Mouse (Mus musculus) heart, embryonic 11.5 days (tissue): ENCODE data around the gene Bcl9. TPM values are rescaled to one million over a fixed set of nuclear protein-coding genes. Genes with fewer than 3 reads are reported as not detected.

Experiments
- ATAC-seq: fragments of 200-750 bp; cut with Nextera tagmentation; replicated peaks from 2 replicates; pipeline ENCODE4 v1.8.0; 2017; ENCODE audit warnings: moderate library complexity; ENCODE audit not compliant: insufficient number of reproducible peaks, low FRiP score, low TSS enrichment
- H3K27ac ChIP-seq: fragments of 300-500 bp; sonication (generic); 2 replicates; pipeline ENCODE4 v1.5.1; 2014; ENCODE audit warnings: mild to moderate bottlenecking, low read depth, low read length
- H3K27me3 ChIP-seq: fragments of 300-500 bp; sonication (generic); 2 replicates; pipeline ENCODE4 v1.6.1; 2014; ENCODE audit warnings: mild to moderate bottlenecking, low read length, mixed read lengths; ENCODE audit not compliant: control insufficient read depth, insufficient read depth
- H3K36me3 ChIP-seq: fragments of 300-500 bp; sonication (generic); 2 replicates; pipeline ENCODE4 v1.6.1; 2014; ENCODE audit warnings: mild to moderate bottlenecking, low read length, moderate library complexity, mixed read lengths; ENCODE audit not compliant: control insufficient read depth, insufficient read depth
- H3K4me1 ChIP-seq: fragments of 300-500 bp; sonication (generic); 2 replicates; pipeline ENCODE4 v1.6.1; 2014; ENCODE audit warnings: low read length; ENCODE audit not compliant: control insufficient read depth, insufficient read depth
- H3K4me2 ChIP-seq: fragments of 300-500 bp; sonication (generic); 2 replicates; pipeline ENCODE4 v1.6.1; 2014; ENCODE audit warnings: mild to moderate bottlenecking, moderate library complexity
- H3K4me3 ChIP-seq: fragments of 300-500 bp; sonication (generic); 2 replicates; pipeline ENCODE4 v1.5.1; 2014; ENCODE audit warnings: low read depth, low read length
- H3K9ac ChIP-seq: fragments of 300-500 bp; sonication (generic); 2 replicates; pipeline ENCODE4 v1.6.1; 2014; ENCODE audit warnings: mild to moderate bottlenecking, low read depth, low read length, moderate library complexity
- H3K9me3 ChIP-seq: fragments of 300-500 bp; sonication (generic); replicated peaks from 2 replicates; pipeline ENCODE4 v1.6.1; 2016; ENCODE audit warnings: low read length; ENCODE audit not compliant: control insufficient read depth
- WGBS: fragments of 180-500 bp; shearing (Covaris S2); extraction: QIAGEN DNeasy Blood & Tissue Kit; methylation state at CpG from one replicate; pipeline ENCODE4 v1.1.7; 2014; ENCODE audit not compliant: insufficient replicate concordance; 5-methylcytosine and 5-hydroxymethylcytosine counted together
- polyA plus RNA-seq: library from polyadenylated mRNA; unstranded; fragments of >200 nt; fragmentation: Nextera tagmentation; extraction: Ambion mirVana; gene quantifications from 2 replicates; pipeline ENCODE4 v1.2.1, GENCODE M21; 2014

Gene Bcl9
- polyA plus RNA-seq, 1 experiment from 2014 or later, result 40.8 TPM

- ATAC-seq, result no peak
- Histone ChIP-seq H3K9me3 (no peaks in the 10 kb centered on the region), H3K9ac (no peak overlapping the region), H3K36me3 (peaks cover 23% of the 10 kb centered on the region), H3K27me3 (no peaks in the 10 kb centered on the region), H3K27ac (no peak overlapping the region), H3K4me1 (peaks cover 3% of the 10 kb centered on the region; the same call in 1 of the 2 replicates), H3K4me3 (no peak overlapping the region), H3K4me2 (no peak overlapping the region)
- WGBS, result 74% methylated on average over 14 of the region's 14 CpGs
Measured at GRCm38 (mm10) chr3:97203880-97204279, 93.8 kb downstream of the Bcl9 start.

GRCm38 (mm10) chr3:97201943-97202342 is 95.8 kb downstream of the Bcl9 start:
- no peak overlapping the region for H3K9ac ChIP-seq
- no peak overlapping the region for H3K4me3 ChIP-seq
- H3K27ac ChIP-seq, result no peak overlapping the region
- H3K27me3 ChIP-seq, result no peaks in the 10 kb centered on the region
- 51% methylated on average over 5 of the region's 5 CpGs for WGBS
- ATAC-seq, result 0 out of 2 replicates have a peak, but pooled peaks have one; percentile 52
- H3K9me3 ChIP-seq, result no peaks in the 10 kb centered on the region
- peaks cover 3% of the 10 kb centered on the region; the same call in 1 of the 2 replicates for H3K4me1 ChIP-seq
- H3K36me3 ChIP-seq, result peaks cover 11% of the 10 kb centered on the region; the same call in 1 of the 2 replicates
- H3K4me2 ChIP-seq, result no peak overlapping the region

DNA sequence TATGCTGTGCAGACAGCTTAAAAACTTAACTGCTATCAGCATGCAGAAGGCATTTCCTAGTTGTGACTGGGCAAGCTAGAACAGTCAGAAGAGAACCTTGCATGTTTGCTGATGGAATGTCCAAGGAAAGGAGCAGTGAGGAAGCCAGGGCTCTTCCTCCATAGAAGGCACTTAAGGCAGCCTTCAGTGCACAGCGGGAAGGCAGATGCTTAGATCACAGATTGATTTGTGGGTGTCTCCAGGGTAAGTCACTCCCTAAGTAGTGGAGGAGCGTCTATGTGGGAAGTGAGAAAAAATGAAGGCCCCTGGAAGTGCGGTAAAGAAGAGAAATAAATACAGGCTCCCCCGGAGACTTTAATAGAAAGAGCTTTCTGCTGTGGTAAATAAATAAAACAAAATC is 98.5 kb downstream of the Bcl9 start:
- no peaks in the 10 kb centered on the region for H3K27me3 ChIP-seq
- WGBS, result 25% methylated on average over 4 of the region's 4 CpGs
- no peak for ATAC-seq

DNA sequence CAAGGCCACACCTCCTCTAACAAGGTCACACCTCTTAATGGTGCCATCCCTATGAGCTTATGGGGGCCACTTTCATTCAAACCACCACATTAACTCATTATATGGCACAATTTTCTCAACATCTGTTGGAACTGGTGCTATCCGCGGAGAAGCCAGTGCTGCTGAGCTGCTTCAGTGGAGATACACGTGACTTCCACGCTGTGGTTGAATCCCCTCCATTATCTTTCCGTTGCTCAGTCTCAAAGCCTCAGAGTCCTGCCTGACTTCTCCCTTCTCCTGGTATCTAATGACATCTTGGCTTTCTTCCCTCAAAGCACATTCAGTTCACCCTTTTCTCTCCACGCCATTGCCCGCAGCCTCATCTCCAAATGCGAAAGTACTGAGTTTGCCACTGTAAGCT is 101.1 kb downstream of the Bcl9 start:
- no peak for ATAC-seq
- no peak overlapping the region for H3K4me2 ChIP-seq
- no peak overlapping the region for H3K4me3 ChIP-seq
- H3K9ac ChIP-seq, result no peak overlapping the region
- WGBS, result 79% methylated on average over 8 of the region's 8 CpGs
- no peaks in the 10 kb centered on the region for H3K9me3 ChIP-seq
- H3K4me1 ChIP-seq, result 0 out of 2 replicates have a peak, but pooled peaks cover 3% of the 10 kb centered on the region
- H3K27me3 ChIP-seq, result no peaks in the 10 kb centered on the region
- H3K27ac ChIP-seq, result no peak overlapping the region
- H3K36me3 ChIP-seq, result no peaks in the 10 kb centered on the region

More for the DNA sequence above, 98.5 kb downstream of the Bcl9 start:
- H3K4me1 ChIP-seq, result peaks cover 3% of the 10 kb centered on the region; the same call in 1 of the 2 replicates
- H3K36me3 ChIP-seq, result no peaks in the 10 kb centered on the region
- H3K4me2 ChIP-seq, result no peak overlapping the region
- no peak overlapping the region for H3K27ac ChIP-seq
- H3K9me3 ChIP-seq, result no peaks in the 10 kb centered on the region
- no peak overlapping the region for H3K4me3 ChIP-seq
- H3K9ac ChIP-seq, result no peak overlapping the region

DNA sequence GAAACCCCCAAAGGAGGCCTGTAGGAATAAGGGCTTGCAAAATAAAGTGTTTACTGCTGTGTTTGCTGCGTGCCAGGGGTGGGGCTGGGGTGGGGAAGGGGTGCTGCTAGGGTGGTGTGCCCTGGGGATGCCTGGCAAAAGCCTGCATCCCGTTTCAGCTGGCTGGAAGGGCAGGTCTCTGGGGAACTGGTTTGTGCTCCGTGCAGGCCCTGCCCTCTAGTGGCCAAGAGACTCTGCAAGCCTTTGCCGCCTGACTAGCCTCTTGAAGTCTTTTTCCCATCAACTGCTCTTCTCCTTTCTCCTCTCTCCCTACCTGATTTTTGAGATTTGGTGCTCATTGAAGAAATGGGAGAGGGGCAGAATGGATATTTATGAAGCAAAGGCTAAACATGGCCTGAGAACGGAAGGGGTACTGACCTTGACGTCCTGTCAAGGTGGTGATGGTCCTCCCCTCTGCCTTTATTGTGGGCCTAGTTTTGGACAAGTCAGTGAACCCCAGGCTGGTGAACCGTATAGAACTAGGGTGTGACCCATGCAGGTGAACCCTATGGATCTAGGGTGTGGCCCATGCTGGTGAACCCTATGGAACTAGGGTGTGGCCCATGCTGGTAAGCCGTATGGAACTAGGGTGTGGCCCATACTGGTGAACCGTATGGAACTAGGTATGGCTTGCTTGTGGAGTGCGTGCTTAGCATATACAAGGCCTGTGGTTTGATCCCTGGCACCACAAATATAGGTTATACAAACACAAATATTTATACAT is 112.4 kb downstream of the Bcl9 start:
- Histone ChIP-seq H3K4me2 (no peak overlapping the region), H3K36me3 (no peaks in the 10 kb centered on the region), H3K9ac (no peak overlapping the region), H3K27me3 (no peaks in the 10 kb centered on the region; the same call in 1 of the 2 replicates), H3K9me3 (no peaks in the 10 kb centered on the region), H3K27ac (no peak overlapping the region), H3K4me1 (no peaks in the 10 kb centered on the region), H3K4me3 (no peak overlapping the region)
- WGBS, result 38% methylated on average over 10 of the region's 10 CpGs
- ATAC-seq, result 0 out of 2 replicates have a peak, but pooled peaks have one; percentile 33

GRCm38 (mm10) chr3:97183810-97184209 is 113.9 kb downstream of the Bcl9 start:
- H3K4me2 ChIP-seq, result no peak overlapping the region
- ATAC-seq, result no peak

DNA sequence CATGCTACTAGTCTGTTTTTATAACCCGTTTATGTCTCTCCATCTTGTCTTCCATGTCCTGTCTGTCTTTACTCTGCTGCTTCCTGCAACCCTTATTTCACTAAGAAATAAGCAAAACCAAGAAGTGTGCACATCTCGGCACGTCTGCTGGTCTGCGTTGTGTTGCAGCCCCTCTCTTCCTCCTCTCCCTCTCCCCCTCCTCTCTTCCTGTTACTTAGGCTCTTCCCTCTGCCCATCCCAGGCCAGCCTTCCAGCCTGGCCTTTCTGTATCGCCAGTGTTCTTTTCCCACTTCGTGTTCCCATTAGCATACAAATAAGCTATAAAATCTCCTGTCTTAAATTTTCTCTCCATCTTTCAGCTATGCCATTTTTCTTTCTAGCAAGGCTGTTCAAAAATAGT is 117.2 kb downstream of the Bcl9 start:
- WGBS, result 44% methylated on average over 6 of the region's 6 CpGs
- Histone ChIP-seq H3K4me2 (no peak overlapping the region), H3K36me3 (peaks cover 6% of the 10 kb centered on the region), H3K4me3 (no peak overlapping the region), H3K9ac (no peak overlapping the region), H3K9me3 (no peaks in the 10 kb centered on the region), H3K27ac (no peak overlapping the region), H3K4me1 (no peaks in the 10 kb centered on the region), H3K27me3 (no peaks in the 10 kb centered on the region; the same call in 1 of the 2 replicates)
- no peak for ATAC-seq

More at GRCm38 (mm10) chr3:97183810-97184209, 113.9 kb downstream of the Bcl9 start:
- H3K27ac ChIP-seq, result no peak overlapping the region
- H3K27me3 ChIP-seq, result no peaks in the 10 kb centered on the region; the same call in 1 of the 2 replicates
- no peaks in the 10 kb centered on the region for H3K4me1 ChIP-seq
- no peaks in the 10 kb centered on the region for H3K9me3 ChIP-seq
- 30% methylated on average over 3 of the region's 3 CpGs for WGBS
- H3K9ac ChIP-seq, result no peak overlapping the region
- H3K36me3 ChIP-seq, result no peaks in the 10 kb centered on the region
- no peak overlapping the region for H3K4me3 ChIP-seq

DNA sequence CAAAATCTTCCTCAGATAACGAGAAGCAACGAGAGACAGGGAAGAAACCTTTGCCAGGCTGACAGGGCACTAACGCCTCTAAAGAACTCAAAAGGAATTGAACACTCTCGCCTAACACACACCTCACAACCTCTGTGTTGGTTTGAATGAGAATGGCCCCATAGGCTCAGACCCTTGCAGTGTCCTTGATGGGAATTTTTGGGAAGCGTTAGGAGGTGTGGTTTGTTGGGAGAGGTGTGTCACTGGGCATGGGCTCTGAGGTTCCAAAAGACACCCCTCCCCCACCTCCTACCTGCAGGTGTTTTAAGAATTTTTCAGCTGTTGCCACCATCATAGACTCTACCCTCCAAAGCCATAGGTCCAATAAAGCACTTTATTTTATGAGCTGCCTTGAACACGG is 118.8 kb downstream of the Bcl9 start:
- no peaks in the 10 kb centered on the region for H3K4me1 ChIP-seq
- H3K4me3 ChIP-seq, result no peak overlapping the region
- H3K36me3 ChIP-seq, result peaks cover 8% of the 10 kb centered on the region
- H3K4me2 ChIP-seq, result no peak overlapping the region
- no peaks in the 10 kb centered on the region for H3K9me3 ChIP-seq
- ATAC-seq, result no peak
- no peaks in the 10 kb centered on the region; the same call in 1 of the 2 replicates for H3K27me3 ChIP-seq
- no peak overlapping the region for H3K27ac ChIP-seq
- WGBS, result 72% methylated on average over 6 of the region's 6 CpGs
- no peak overlapping the region for H3K9ac ChIP-seq

- Histone ChIP-seq H3K27ac (no peak overlapping the region), H3K4me3 (no peak overlapping the region), H3K36me3 (peaks cover 8% of the 10 kb centered on the region), H3K9me3 (no peaks in the 10 kb centered on the region), H3K4me2 (no peak overlapping the region), H3K9ac (no peak overlapping the region), H3K27me3 (no peaks in the 10 kb centered on the region), H3K4me1 (no peaks in the 10 kb centered on the region)
- ATAC-seq, result no peak
- 79% methylated on average over 5 of the region's 5 CpGs for WGBS
Measured at GRCm38 (mm10) chr3:97172632-97173031, 125.1 kb downstream of the Bcl9 start.
